Mouse (Mus musculus) T-helper 2 cell (primary cell): ENCODE data around the gene Gjc2.

Experiments
- in situ Hi-C: fragments of 300-600 bp; cut with MboI, MseI; formaldehyde crosslinking; loops from one replicate; pipeline ENCODE4 v1.15.1; 2025; ENCODE audit warnings: high pct_unique_total_duplicates

Gjc2 gene

GRCm38 (mm10) chr11:59182864-59183331 is at the start of gene Gjc2:
Gene Gjc2 (minus strand): TSS chr11:59183213.
- in situ Hi-C loops = no loop called here

GRCm38 (mm10) chr11:59232797-59233196 is 49.8 kb upstream of the Gjc2 start:
- in situ Hi-C loops = no loop called here

DNA sequence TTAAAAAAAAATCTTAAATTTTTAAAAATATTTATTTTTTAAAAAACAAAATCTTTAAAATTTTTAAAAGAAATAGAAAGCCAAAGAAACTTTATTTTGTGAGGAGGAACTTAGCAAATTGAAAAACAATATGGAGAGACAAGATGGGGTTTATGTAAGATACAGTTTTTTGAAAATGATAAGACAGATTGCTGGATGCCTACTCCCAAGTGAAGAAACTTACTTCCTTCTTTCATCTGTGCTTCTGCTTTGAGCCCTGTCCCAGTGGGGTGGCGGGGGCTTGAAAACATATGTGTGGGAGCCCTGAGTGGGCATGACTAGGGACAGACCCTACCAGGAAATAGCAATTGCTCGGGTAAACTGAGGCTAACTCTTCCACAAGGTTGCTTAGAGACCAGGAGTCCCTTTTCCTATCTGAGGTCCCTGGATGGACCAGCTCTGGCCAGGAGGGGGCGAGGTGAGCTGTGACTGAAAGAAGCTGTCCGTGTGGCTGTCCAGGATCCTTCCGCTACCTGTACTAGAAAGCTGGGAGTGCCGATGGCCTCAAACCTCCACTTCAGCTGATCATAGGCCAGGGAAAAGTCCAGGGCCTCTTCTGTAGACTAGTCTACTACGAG is 47.2 kb upstream of the Gjc2 start:
- in situ Hi-C loops = no loop called here

GRCm38 (mm10) chr11:59228122-59228953 is 45.3 kb upstream of the Gjc2 start, which contains the start of gene Arf1:
Gene Arf1 (minus strand): TSS chr11:59228270.
- in situ Hi-C loops = no loop called here

- in situ Hi-C loops = no loop called here
These were observed 44.6 kb upstream of the Gjc2 start for GRCm38 (mm10) chr11:59227604-59228121.

GRCm38 (mm10) chr11:59226787-59227603 is 44.0 kb upstream of the Gjc2 start:
- in situ Hi-C loops = no loop called here

DNA sequence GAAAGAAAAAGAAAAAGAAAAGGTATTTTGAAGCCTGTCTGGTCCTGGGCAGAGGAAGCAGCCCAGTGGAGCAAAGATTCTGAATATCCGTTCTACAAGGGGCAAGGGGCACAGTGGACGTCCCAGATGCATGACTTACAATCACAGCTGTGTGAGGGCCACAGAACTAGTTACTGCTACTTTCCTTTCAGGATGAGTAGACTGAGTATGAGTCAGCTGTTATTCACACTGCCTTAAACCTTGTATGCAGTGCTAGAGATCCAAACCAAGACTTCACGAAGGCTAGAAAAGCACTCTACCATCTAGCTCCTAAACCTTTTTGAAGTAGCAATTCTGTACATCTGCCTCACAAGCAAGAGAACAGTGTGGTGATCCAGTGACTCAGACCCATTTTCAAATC is 43.2 kb upstream of the Gjc2 start:
- in situ Hi-C loops = no loop called here

DNA sequence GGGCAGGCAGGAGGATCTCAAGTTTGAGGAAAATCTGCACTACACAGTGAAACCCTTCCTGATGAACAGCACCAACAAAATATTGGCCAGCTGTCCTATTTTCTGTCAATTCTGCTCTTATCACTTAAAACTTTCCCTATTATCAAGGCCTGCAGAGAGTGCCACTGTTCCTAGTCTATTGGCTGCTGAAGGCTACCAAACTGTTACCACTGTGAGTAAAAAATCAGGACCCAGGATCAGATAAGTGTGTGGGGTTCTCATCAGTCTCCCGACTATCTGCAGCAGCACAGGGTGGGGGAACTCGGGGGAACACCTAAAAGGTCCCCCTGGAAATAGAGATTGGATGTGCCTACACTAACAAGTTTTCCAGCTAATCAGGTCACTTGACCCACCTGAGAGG is 42.2 kb upstream of the Gjc2 start:
- in situ Hi-C loops = no loop called here

GRCm38 (mm10) chr11:59224470-59224869 is 41.5 kb upstream of the Gjc2 start:
- in situ Hi-C loops = no loop called here

DNA sequence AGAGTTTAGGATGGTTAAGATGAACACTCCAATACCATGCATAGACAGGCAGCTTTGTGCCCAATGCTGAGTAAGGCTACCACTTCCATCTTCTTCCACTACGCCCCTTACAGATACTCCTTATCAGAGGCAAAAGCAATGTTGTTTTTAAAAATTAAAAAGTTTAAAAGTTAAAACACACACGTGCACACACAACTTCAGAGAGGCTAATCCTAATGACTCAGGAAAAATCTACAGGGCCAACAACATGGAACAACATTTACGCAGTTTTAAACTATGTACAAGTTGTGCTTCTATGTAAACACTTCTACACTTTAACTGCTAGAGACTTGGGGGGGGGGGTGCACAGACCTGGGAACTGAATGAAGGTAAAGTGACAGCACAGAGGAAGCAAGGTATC is 41.0 kb upstream of the Gjc2 start:
- in situ Hi-C loops = no loop called here

- in situ Hi-C loops = no loop called here
These were observed 39.3 kb upstream of the Gjc2 start for GRCm38 (mm10) chr11:59222306-59222705.

- in situ Hi-C loops = no loop called here
These were observed 38.6 kb upstream of the Gjc2 start for GRCm38 (mm10) chr11:59221604-59222003.

DNA sequence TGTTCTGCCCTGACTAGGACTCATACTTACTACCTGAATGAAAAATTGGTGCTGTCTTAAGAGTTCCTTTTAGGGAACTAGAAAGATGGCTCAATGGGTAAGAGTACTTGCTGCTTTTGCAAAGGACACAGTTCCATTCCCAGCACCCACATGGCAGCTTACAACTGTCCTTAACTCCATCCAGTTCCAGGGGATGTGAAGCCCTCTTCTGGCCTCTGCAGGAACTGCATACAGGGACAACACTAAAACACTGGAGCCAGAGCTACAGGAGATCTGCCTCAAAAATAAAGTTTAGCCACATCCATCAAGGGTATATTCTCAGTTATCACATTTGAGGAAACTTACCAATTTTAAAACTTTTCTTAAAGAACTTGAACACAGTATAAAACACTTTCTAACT is 36.1 kb upstream of the Gjc2 start:
- in situ Hi-C loops = loop anchor here (10.0 kb wide), 1 partner anchor 996 kb away; no protein-coding TSS in a partner anchor

DNA sequence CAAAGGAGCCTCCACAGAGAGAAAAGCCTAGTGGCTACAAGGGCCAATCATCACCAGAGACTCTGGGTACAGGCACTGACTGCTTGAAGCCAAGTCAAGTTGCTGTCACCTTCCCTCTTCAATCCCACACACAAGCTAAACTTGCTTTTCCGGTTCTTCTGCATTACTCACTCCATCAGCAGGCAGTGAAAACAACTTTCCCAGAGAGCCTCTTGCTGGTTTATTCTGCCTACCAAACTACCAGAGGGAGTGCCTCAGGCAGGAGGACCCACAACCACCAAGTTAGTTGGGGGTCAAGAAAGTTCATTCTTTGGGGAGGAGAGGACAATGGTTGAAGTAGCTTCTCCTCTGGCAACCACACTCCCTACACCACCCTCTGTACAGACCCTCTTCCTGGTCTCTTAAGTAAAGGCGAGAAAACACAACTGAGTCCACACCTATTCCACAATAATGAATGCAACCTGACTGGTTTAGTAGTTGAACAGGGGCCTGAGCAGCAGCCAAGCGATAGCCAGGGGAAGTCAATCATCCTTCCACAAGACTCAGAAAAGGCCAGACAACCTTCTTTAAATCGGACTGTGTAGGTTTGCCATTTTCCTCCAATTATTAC is 35.5 kb upstream of the Gjc2 start:
- in situ Hi-C loops = loop anchor here (10.0 kb wide), 1 partner anchor 996 kb away; no protein-coding TSS in a partner anchor

DNA sequence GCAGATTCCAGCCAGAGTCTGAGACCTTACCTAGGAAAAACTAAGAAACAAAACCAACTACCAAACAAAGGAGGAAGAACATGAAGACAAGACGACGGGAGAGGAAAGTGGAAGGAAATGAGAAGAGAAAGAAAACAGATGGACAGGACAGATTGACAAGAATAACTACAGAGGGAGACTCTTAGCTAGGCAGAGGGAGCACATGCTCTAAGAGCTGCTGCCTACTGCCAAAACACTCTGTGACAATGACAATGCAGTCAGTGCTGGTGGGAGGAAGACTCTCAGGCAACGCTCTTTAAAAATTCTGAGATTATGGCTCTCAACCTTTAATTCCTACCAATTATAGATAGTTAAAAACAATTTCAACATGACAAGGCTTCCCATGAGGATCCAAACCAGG is 33.9 kb upstream of the Gjc2 start:
- in situ Hi-C loops = loop anchor here (10.0 kb wide), 1 partner anchor 998 kb away; no protein-coding TSS in a partner anchor

DNA sequence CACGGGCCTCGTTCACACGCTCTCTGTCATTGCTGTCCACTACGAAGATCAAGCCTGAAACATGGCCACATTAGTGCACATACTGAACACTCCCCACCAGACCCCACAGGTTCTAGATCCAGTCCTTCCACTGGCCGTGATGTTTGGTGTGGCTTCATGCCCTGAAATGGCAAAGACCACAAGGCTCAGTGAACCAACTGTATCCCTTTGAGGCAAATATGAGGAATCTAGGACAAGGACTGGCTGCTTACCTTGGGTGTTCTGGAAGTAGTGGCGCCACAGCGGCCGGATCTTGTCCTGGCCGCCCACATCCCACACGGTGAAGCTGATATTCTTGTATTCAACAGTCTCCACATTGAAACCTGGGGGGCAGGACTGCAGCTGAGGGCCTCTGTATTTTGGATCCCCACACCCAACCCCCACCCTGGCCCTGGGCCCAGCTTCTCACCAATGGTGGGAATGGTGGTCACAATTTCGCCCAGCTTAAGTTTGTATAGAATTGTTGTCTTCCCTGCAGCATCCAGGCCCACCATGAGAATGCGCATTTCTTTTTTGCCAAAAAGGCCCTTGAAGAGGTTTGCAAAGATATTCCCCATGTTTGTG is 30.0 kb upstream of the Gjc2 start:
- in situ Hi-C loops = loop anchor here (10.0 kb wide), 1 partner anchor 1002 kb away; no protein-coding TSS in a partner anchor

GRCm38 (mm10) chr11:59212320-59212719 is 29.3 kb upstream of the Gjc2 start:
- in situ Hi-C loops = loop anchor here (10.0 kb wide), 1 partner anchor 1002 kb away; no protein-coding TSS in a partner anchor

GRCm38 (mm10) chr11:59211561-59211960 is 28.5 kb upstream of the Gjc2 start:
- in situ Hi-C loops = loop anchor here (10.0 kb wide), 1 partner anchor 1003 kb away; no protein-coding TSS in a partner anchor

DNA sequence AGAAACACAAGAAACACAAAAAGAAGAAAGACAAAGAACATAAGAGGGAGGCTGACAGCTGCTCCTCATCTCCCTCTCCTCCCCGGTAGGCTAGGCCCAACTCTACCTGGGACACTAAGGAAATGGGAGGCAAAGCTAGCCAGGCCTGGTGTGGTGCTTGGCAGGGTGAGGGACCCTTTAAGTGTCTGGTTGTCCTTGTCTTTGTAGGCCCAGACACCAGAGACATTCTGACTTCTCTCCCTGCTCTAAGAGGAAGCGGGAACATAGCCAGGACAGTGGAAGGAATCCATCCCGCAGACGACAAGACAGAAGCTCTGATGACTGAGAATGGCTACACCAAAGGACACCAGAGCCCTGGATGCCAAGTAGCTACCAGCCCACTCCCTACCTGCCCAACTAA is 27.0 kb upstream of the Gjc2 start:
- in situ Hi-C loops = loop anchor here (10.0 kb wide), 1 partner anchor 1005 kb away; no protein-coding TSS in a partner anchor

GRCm38 (mm10) chr11:59209580-59209979 is 26.6 kb upstream of the Gjc2 start:
- in situ Hi-C loops = no loop called here
